Mouse (Mus musculus): ENCODE measurements around the gene Plcb2. TPM values are rescaled to one million over a fixed set of nuclear protein-coding genes. Genes with fewer than 3 reads are reported as not detected.
A peak's percentile ranks its signal among the peaks of the same experiment; 100 is the strongest.

The Plcb2 gene
- polyA plus RNA-seq, 1 experiment from 2014 or later: 0.17 TPM

GRCm38 (mm10) chr2:118729194-118729593 is 956 bp upstream of the Plcb2 start:
- H3K36me3 ChIP-seq (ENCODE audit: poor library complexity, severe bottlenecking): no peaks in the 10 kb centered on the region
- peaks cover 38% of the 10 kb centered on the region for H3K27me3 ChIP-seq
- ATAC-seq: no peak
- WGBS: 52% methylated on average over 4 of the region's 4 CpGs
- H3K4me2 ChIP-seq: no peak overlapping the region
- H3K9me3 ChIP-seq (replicated peaks): no peaks in the 10 kb centered on the region
- no peak overlapping the region for H3K27ac ChIP-seq
- H3K4me1 ChIP-seq: peaks cover 11% of the 10 kb centered on the region
- no peak overlapping the region for H3K4me3 ChIP-seq
- H3K9ac ChIP-seq: no peak overlapping the region

- H3K27me3 ChIP-seq: peaks cover 38% of the 10 kb centered on the region
- H3K4me2 ChIP-seq: no peak overlapping the region
- ATAC-seq: no peak
- no peak overlapping the region for H3K27ac ChIP-seq
- 28% methylated on average over 9 of the region's 9 CpGs for WGBS
- peaks cover 11% of the 10 kb centered on the region; the same call in 1 of the 2 replicates for H3K4me1 ChIP-seq
- no peaks in the 10 kb centered on the region for H3K36me3 ChIP-seq (ENCODE audit: poor library complexity, severe bottlenecking)
- H3K4me3 ChIP-seq: no peak overlapping the region
- H3K9ac ChIP-seq: no peak overlapping the region
- H3K9me3 ChIP-seq (replicated peaks): no peaks in the 10 kb centered on the region
These were observed 327 bp downstream of the Plcb2 start for GRCm38 (mm10) chr2:118727911-118728310.

- H3K4me1 ChIP-seq: peaks cover 11% of the 10 kb centered on the region; the same call in 1 of the 2 replicates
- no peak overlapping the region for H3K9ac ChIP-seq
- no peak overlapping the region for H3K4me2 ChIP-seq
- no peak for ATAC-seq
- no peak overlapping the region for H3K4me3 ChIP-seq
- H3K36me3 ChIP-seq (ENCODE audit: poor library complexity, severe bottlenecking): no peaks in the 10 kb centered on the region
- WGBS: 80% methylated on average over 2 of the region's 2 CpGs
- no peaks in the 10 kb centered on the region for H3K9me3 ChIP-seq (replicated peaks)
- peaks cover 38% of the 10 kb centered on the region for H3K27me3 ChIP-seq
- H3K27ac ChIP-seq: no peak overlapping the region
These were observed 1.4 kb downstream of the Plcb2 start for GRCm38 (mm10) chr2:118726873-118727272.

GRCm38 (mm10) chr2:118725511-118725910 is 2.7 kb downstream of the Plcb2 start:
- Histone ChIP-seq H3K27ac (no peak overlapping the region), H3K4me2 (no peak overlapping the region), H3K9ac (no peak overlapping the region), H3K36me3 (ENCODE audit: poor library complexity, severe bottlenecking) (no peaks in the 10 kb centered on the region), H3K4me1 (peaks cover 9% of the 10 kb centered on the region; the same call in 1 of the 2 replicates), H3K27me3 (peaks cover 34% of the 10 kb centered on the region), H3K9me3 (replicated peaks) (no peaks in the 10 kb centered on the region), H3K4me3 (no peak overlapping the region)
- WGBS: 88% methylated on average over 4 of the region's 4 CpGs
- no peak for ATAC-seq

GRCm38 (mm10) chr2:118723693-118724486 is 4.3 kb downstream of the Plcb2 start:
- Histone ChIP-seq H3K27me3 (peaks cover 24% of the 10 kb centered on the region), H3K9me3 (replicated peaks) (no peaks in the 10 kb centered on the region), H3K4me3 (no peak overlapping the region), H3K36me3 (ENCODE audit: poor library complexity, severe bottlenecking) (no peaks in the 10 kb centered on the region), H3K9ac (no peak overlapping the region), H3K27ac (no peak overlapping the region), H3K4me2 (no peak overlapping the region), H3K4me1 (no peaks in the 10 kb centered on the region)
- 85% methylated on average over 15 of the region's 15 CpGs for WGBS
- ATAC-seq: no peak

GRCm38 (mm10) chr2:118716677-118717076 is 11.6 kb downstream of the Plcb2 start:
- no peak for ATAC-seq
- Histone ChIP-seq H3K27me3 (peaks cover 21% of the 10 kb centered on the region), H3K27ac (no peak overlapping the region), H3K9ac (no peak overlapping the region), H3K4me3 (no peak overlapping the region), H3K36me3 (ENCODE audit: poor library complexity, severe bottlenecking) (no peaks in the 10 kb centered on the region), H3K4me2 (no peak overlapping the region), H3K4me1 (peaks cover 12% of the 10 kb centered on the region), H3K9me3 (replicated peaks) (no peaks in the 10 kb centered on the region)
- WGBS: 84% methylated on average over 5 of the region's 5 CpGs

- Histone ChIP-seq H3K4me3 (no peak overlapping the region), H3K4me2 (peak overlapping the region; percentile 16; the same call in 1 of the 2 replicates), H3K27me3 (peaks cover 45% of the 10 kb centered on the region), H3K27ac (no peak overlapping the region), H3K4me1 (peaks cover 26% of the 10 kb centered on the region), H3K9me3 (replicated peaks) (no peaks in the 10 kb centered on the region), H3K36me3 (ENCODE audit: poor library complexity, severe bottlenecking) (no peaks in the 10 kb centered on the region), H3K9ac (no peak overlapping the region)
- peak; percentile 70 for ATAC-seq
- 26% methylated on average over 4 of the region's 4 CpGs for WGBS
These were observed 14.0 kb downstream of the Plcb2 start for GRCm38 (mm10) chr2:118714230-118714629.

GRCm38 (mm10) chr2:118713631-118714030 is 14.6 kb downstream of the Plcb2 start:
- no peaks in the 10 kb centered on the region for H3K36me3 ChIP-seq (ENCODE audit: poor library complexity, severe bottlenecking)
- WGBS: 94% methylated on average over 6 of the region's 6 CpGs
- no peak overlapping the region for H3K4me3 ChIP-seq
- no peaks in the 10 kb centered on the region for H3K9me3 ChIP-seq (replicated peaks)
- no peak overlapping the region for H3K27ac ChIP-seq
- H3K4me2 ChIP-seq: no peak overlapping the region
- ATAC-seq: no peak
- H3K27me3 ChIP-seq: peaks cover 47% of the 10 kb centered on the region
- peaks cover 26% of the 10 kb centered on the region for H3K4me1 ChIP-seq
- H3K9ac ChIP-seq: no peak overlapping the region

GRCm38 (mm10) chr2:118711038-118711494 is 17.2 kb downstream of the Plcb2 start:
- Histone ChIP-seq H3K4me2 (peak overlapping the region; percentile 78), H3K27ac (no peak overlapping the region), H3K9ac (peak overlapping the region; percentile 63), H3K36me3 (ENCODE audit: poor library complexity, severe bottlenecking) (no peaks in the 10 kb centered on the region), H3K9me3 (replicated peaks) (no peaks in the 10 kb centered on the region), H3K4me1 (peaks cover 32% of the 10 kb centered on the region), H3K27me3 (peaks cover 72% of the 10 kb centered on the region), H3K4me3 (peak overlapping the region; percentile 41)
- whole genome bisulfite sequencing: under 1% methylated on average over 36 of the region's 36 CpGs
- ATAC-seq: peak; percentile 73

- Histone ChIP-seq H3K4me2 (no peak overlapping the region), H3K36me3 (ENCODE audit: poor library complexity, severe bottlenecking) (no peaks in the 10 kb centered on the region), H3K4me3 (no peak overlapping the region), H3K4me1 (peaks cover 28% of the 10 kb centered on the region), H3K9ac (no peak overlapping the region), H3K27me3 (peaks cover 85% of the 10 kb centered on the region), H3K9me3 (replicated peaks) (no peaks in the 10 kb centered on the region), H3K27ac (no peak overlapping the region)
- WGBS: 43% methylated on average over 4 of the region's 4 CpGs
- no peak for ATAC-seq
These were observed 18.5 kb downstream of the Plcb2 start for GRCm38 (mm10) chr2:118709655-118710221.

GRCm38 (mm10) chr2:118708472-118708871 is 19.8 kb downstream of the Plcb2 start:
- Histone ChIP-seq H3K4me3 (no peak overlapping the region), H3K9ac (no peak overlapping the region), H3K4me1 (peaks cover 32% of the 10 kb centered on the region), H3K36me3 (ENCODE audit: poor library complexity, severe bottlenecking) (no peaks in the 10 kb centered on the region), H3K27ac (no peak overlapping the region), H3K9me3 (replicated peaks) (no peaks in the 10 kb centered on the region), H3K27me3 (peaks cover 98% of the 10 kb centered on the region), H3K4me2 (no peak overlapping the region)
- 73% methylated on average over 4 of the region's 4 CpGs for WGBS
- ATAC-seq: no peak

GRCm38 (mm10) chr2:118706436-118706835 is 21.8 kb downstream of the Plcb2 start:
- H3K4me2 ChIP-seq: no peak overlapping the region
- no peaks in the 10 kb centered on the region for H3K9me3 ChIP-seq (replicated peaks)
- H3K4me3 ChIP-seq: no peak overlapping the region
- H3K36me3 ChIP-seq (ENCODE audit: poor library complexity, severe bottlenecking): no peaks in the 10 kb centered on the region
- 8% methylated on average over 6 of the region's 6 CpGs for WGBS
- no peak for ATAC-seq
- peaks cover 99% of the 10 kb centered on the region for H3K27me3 ChIP-seq
- H3K4me1 ChIP-seq: peaks cover 42% of the 10 kb centered on the region
- H3K9ac ChIP-seq: no peak overlapping the region
- no peak overlapping the region for H3K27ac ChIP-seq

Measured in forebrain, embryonic 13.5 days (tissue).